Mouse (Mus musculus): Measurements from ENCODE around the gene Dnaic2.
A peak's percentile ranks its signal among the peaks of the same experiment; 100 is the strongest.

Dnaic2 gene

DNA sequence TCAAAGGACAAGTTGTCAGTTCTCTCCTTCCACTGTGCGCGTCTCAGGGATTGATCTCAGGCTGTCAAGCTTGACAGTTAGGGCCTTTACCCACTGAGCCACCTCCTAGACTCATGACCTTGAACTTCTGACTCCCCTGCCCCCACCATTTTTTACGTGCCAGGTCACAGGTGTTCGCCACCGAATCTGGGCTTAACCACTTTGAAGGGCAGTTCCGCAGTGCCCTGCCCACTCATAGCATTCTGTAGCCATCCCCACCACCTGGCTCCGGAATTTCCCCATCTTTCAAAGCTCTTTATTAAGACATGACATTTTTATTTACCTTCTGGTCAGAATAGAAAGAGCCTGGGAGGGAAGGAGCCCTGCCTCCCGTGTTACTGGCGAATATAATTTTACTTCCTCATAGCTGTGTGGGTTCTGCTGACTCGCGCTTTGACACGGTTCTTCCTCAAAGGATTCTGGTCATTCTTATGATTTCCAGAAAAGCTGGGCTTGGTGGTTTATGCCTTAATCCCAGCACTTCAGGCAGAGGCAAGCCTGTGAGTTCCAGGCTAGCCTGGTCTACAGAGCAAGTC lies 20.4 kb downstream of the Dnaic2 start:
- DNase-seq (ENCODE audit: low spot score) = no peak

- no peak for DNase-seq (ENCODE audit: low spot score)
Observed at GRCm38 (mm10) chr11:114764820-114765818, 37.9 kb downstream of the Dnaic2 start, which contains the start of gene Kif19a. Kif19a (plus strand) TSS chr11:114765388.

GRCm38 (mm10) chr11:114769911-114770310 lies 42.7 kb downstream of the Dnaic2 start:
- no peak for DNase-seq (ENCODE audit: low spot score)

DNA sequence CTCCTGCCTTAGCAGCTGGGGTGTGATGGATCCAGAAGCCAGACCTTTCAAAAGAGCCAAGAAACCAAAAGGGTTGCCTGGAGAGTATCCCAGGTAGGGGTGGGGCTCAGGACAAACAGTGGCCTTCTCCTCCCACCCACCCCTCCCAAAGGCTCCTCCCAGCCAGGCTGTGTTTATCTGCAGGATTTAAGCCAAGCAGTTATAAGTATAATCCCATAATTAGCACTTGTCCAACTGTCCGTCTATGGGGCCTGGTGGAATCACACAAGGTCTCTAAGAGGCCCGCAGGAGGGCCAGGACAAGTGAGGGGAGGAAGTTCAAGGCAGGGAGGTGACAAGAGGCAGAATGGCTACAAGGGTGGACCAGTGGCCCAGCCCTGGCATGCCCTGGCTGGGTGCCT lies 44.7 kb downstream of the Dnaic2 start:
- DNase-seq (ENCODE audit: low spot score) = no peak

GRCm38 (mm10) chr11:114780076-114780475 lies 52.9 kb downstream of the Dnaic2 start:
- no peak for DNase-seq (ENCODE audit: low spot score)

GRCm38 (mm10) chr11:114785892-114786291 lies 58.7 kb downstream of the Dnaic2 start:
- no peak for DNase-seq (ENCODE audit: low spot score)

- no peak for DNase-seq (ENCODE audit: low spot score)
Observed at GRCm38 (mm10) chr11:114786326-114786725, 59.1 kb downstream of the Dnaic2 start.

DNA sequence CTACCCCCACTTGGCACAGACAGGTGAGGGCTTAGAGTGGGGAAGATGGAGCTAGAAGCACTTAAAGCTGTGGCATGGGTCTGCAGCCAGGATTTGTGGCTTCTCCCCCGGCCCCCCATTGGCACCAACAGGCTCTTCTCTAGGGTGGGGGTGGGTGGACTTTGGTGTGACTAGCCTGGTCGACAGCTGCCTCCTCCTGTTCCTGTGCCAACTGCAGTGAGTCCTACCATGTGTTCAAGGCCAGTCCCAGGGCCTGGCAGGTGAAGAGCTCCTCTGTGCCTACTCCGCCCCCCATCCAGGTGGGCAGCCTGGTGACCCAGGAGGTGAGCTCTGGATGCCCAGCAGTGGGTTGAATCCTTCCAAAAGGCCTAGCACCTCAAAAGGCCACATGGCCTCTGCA lies 60.4 kb downstream of the Dnaic2 start:
- no peak for DNase-seq (ENCODE audit: low spot score)

GRCm38 (mm10) chr11:114789061-114789714 lies 62.0 kb downstream of the Dnaic2 start:
- DNase-seq (ENCODE audit: low spot score) = no peak

GRCm38 (mm10) chr11:114789716-114790115 lies 62.5 kb downstream of the Dnaic2 start:
- DNase-seq (ENCODE audit: low spot score) = no peak

- no peak for DNase-seq (ENCODE audit: low spot score)
Observed at GRCm38 (mm10) chr11:114790171-114790570, 63.0 kb downstream of the Dnaic2 start.

DNA sequence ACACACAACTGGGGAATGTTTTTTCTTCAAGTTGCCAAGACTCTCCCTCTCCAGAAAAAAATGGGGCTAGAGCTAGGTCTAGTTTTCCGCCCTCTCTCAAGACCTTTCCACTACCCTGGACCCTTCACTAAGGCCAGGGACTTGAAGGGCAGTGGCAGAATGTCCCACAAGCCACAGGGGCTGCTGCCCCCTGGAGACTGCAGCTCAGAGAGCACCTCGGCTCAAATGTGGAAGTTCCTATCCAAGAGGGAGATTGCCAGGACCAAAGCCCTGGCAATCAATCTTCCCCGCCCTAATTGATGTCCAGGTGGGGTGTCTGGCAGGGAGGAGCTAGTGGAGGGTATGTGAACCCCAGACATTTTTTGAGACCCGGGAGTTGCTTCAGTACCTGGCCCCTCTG lies 63.6 kb downstream of the Dnaic2 start:
- DNase-seq (ENCODE audit: low spot score) = no peak

DNA sequence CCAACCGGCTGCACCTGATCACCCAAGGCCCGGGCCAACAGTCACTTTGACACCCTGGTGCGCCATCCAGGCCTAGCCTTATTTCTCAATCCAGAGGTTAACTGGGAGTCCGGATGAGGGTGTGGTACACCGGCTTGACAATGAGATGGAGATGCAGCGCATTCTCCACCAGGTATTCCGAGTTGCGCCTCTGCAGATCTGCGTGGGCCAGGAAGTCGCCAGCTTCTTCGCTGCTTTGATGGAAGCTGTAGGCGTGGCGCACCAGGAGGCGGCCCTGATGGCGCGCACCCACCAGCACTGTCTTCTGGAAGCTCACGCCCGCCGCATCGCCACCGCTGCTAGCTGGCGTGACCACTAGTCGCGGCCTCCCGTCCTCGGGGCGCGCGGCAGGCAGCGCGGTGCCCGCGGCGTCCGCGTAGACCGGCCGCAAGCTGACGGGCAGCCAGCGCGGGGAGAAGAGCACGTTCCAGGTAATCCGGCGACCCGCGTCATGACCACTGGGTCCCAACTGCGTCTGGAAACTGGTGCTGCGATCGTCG lies 64.2 kb downstream of the Dnaic2 start:
- no peak for DNase-seq (ENCODE audit: low spot score)

GRCm38 (mm10) chr11:114791891-114792411 lies 64.7 kb downstream of the Dnaic2 start:
- DNase-seq (ENCODE audit: low spot score) = no peak

DNA sequence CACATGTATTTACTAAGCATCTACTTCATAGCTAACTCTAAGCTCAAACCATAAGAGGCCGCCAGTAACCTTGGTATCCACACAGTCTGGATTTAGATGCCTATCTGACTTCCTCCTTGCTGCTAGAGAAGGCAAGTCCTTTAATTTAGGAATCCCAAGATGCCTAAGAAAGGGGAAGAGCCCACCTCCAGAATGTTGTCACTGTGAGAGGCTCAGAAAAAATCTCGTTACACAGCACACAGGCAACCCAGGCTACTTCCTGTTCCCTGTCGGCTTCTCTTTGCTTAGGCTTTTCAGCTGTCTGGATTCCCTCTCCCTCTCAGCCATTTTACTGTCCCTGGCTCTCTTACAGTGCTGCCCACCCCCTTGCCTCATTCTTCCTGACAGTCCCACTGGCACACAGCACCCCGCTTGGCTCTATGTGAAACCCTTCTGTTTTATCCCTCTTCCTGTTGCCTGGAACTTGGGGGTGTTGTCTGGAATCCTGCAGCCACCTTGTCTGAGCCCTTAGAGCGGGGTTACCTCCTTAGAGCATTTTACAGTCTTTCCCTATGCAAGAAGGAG lies 65.8 kb downstream of the Dnaic2 start:
- no peak for DNase-seq (ENCODE audit: low spot score)

DNA sequence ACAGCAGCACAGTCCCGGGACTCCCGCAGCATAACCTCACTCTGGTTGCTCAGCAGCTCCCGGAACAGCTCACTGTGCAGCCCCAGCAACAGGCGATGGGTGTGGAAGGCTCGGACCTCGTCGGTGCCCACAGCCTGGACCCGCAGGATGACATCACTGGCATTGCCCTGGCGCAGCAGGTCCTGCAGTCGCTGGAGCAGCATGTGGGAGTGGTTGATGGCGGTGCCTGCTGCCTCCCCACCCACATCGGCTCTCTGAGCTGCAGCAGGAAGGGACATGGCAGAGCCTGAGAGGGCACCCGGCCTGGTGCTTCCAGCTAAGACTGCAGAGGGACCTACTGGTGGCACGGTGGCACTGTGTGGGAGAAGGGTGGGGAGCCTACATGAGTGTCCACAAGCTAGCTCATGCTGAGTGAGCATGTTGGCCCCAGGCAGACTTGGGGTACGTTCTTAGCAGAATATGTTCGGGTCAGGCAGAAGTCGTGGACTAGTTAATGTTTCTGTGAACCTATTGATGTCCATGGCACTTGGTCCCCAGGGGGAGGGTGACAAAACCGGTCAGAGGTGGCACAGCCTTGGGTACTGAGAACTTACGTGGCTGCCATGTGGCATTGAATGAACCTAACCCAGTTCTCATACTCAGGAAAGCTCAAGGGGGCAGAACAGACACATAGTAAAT lies 66.8 kb downstream of the Dnaic2 start:
- no peak for DNase-seq (ENCODE audit: low spot score)

DNA sequence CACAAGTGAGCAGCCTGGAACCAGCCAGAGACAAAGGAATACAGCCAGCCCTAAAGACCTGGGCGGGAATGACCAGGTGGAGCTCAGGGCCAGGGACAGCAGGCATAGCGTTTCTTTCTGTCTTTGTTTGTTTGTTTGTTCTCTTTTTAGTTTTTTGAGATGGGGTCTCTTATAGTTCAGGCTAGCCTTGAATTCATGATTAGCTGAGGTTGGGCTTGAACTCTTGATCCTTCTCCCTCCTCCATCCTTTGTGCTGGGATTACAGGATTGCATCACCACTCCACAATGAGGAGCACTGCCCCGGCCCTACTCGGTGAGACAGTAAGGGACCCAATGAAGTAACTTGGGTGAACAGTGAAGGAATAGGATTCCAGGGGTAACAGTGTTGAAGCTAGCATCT lies 67.5 kb downstream of the Dnaic2 start:
- no peak for DNase-seq (ENCODE audit: low spot score)

GRCm38 (mm10) chr11:114795231-114795746 lies 68.1 kb downstream of the Dnaic2 start:
- peak; percentile 87 for DNase-seq (ENCODE audit: low spot score)

- no peak for DNase-seq (ENCODE audit: low spot score)
Observed at GRCm38 (mm10) chr11:114795848-114796322, 68.7 kb downstream of the Dnaic2 start, which contains the start of gene Btbd17. Btbd17 (minus strand) TSS chr11:114795945.

- no peak for DNase-seq (ENCODE audit: low spot score)
Observed at GRCm38 (mm10) chr11:114797176-114797575, 70.0 kb downstream of the Dnaic2 start.

DNA sequence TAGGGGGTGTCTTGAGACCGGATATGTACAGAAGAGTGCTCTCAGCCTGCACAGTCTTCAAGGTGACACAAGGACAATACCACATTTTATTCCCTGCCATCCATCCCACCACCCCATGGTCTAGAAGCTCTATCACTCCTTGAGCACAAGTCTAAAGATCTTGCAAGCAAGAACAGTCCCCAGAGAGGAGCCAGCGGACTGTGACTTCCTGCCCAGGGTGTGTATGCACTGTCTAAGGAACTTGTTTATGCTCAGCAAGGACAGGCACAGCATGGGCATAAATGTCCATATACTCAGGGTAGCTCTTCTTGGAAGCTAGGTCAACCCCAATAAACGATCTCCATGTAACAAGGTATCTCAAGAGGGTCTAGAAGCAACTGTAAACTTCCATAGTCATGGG lies 70.8 kb downstream of the Dnaic2 start:
- DNase-seq (ENCODE audit: low spot score) = no peak
